Mouse (Mus musculus): ENCODE results near the gene Frmd4a. TPM values are rescaled to one million over a fixed set of nuclear protein-coding genes. Genes with fewer than 3 reads are reported as not detected.

Gene Frmd4a
- polyA plus RNA-seq, 1 experiment from 2014 or later, result 57.1 TPM

DNA sequence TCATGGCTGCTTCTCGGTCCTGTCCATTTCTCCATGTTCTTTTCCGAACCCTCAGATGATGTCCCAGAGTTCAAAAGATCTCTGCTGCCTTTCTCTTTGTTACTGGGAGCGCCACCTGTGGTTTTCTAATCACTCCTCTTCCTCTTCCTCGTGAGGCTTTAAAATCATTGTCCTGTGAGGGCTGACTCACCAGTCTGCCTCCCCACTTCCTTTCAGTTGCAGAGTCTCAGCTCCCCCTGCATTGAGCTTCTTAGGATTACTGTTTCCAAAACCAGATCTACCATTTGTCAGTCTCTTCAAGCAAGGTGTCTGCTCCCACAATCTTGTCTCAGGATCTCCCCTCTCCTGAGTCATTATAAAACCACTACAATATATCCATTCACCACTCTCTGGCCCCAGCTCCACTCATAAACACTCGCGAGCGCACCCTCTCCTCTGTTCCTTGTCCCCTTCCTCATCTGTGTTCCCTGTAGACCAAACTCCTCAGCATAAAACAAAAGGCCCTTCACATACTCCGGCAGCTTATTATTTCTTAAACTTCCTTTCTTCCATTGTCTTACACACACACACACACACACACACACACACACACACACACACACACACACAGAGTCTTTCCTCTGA, 392.4 kb downstream of the Frmd4a start:
- peaks cover 83% of the 10 kb centered on the region for H3K4me1 ChIP-seq (replicated peaks)
- no peak for ATAC-seq
- no peak overlapping the region for H3K4me3 ChIP-seq (replicated peaks)

DNA sequence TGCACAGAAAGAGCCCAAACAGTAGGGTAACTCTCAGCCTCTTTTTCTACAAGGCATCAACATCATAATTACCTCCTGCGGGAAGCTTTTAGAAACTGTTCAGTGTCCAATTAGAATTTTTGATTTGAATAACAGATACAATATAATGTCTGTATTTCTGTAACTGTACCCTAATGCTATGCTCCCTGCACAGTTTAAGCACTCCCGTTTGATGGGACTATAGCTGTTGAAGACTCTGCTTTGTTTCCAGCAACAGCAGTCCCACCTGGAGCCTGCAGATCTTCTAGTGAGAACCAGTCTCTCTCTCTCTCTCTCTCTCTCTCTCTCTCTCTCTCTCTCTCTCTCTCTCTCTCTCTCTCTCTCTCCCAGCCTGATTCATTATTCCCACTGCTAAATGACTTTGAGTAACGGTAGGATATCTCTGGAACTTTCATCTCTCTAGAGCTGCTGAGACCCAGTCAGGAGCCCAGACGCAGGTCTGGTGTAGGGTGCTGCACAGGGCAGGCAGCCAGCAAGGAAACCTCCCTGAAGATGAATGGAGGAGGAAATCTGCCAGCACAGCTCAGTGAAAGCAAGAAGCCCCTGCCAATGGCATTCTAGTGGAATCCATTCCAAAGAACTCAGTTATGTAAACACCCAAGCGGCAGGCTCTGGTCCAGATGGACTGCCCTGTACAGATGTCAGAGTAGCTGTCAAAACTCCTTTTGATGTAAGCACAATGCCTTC, 395.5 kb downstream of the Frmd4a start:
- peak; percentile 16; the same call in 1 of the 2 replicates for ATAC-seq
- H3K4me3 ChIP-seq (replicated peaks), result no peak overlapping the region
- H3K4me1 ChIP-seq (replicated peaks), result peaks cover 52% of the 10 kb centered on the region
- H3K36me3 ChIP-seq, result no peaks in the 10 kb centered on the region
- no peak overlapping the region for H3K9ac ChIP-seq (replicated peaks)
- H3K27ac ChIP-seq, result peak overlapping the region; percentile 51
- no peak overlapping the region for H3K4me2 ChIP-seq (replicated peaks)
- no peaks in the 10 kb centered on the region for H3K27me3 ChIP-seq
- WGBS, result 64% methylated on average over 5 of the region's 5 CpGs
- H3K9me3 ChIP-seq, result no peaks in the 10 kb centered on the region

More for the DNA sequence above, 392.4 kb downstream of the Frmd4a start:
- Histone ChIP-seq H3K9ac (replicated peaks) (no peak overlapping the region), H3K4me2 (replicated peaks) (no peak overlapping the region), H3K27ac (no peak overlapping the region), H3K9me3 (no peaks in the 10 kb centered on the region), H3K36me3 (no peaks in the 10 kb centered on the region), H3K27me3 (no peaks in the 10 kb centered on the region)
- WGBS, result 64% methylated on average over 8 of the region's 8 CpGs

DNA sequence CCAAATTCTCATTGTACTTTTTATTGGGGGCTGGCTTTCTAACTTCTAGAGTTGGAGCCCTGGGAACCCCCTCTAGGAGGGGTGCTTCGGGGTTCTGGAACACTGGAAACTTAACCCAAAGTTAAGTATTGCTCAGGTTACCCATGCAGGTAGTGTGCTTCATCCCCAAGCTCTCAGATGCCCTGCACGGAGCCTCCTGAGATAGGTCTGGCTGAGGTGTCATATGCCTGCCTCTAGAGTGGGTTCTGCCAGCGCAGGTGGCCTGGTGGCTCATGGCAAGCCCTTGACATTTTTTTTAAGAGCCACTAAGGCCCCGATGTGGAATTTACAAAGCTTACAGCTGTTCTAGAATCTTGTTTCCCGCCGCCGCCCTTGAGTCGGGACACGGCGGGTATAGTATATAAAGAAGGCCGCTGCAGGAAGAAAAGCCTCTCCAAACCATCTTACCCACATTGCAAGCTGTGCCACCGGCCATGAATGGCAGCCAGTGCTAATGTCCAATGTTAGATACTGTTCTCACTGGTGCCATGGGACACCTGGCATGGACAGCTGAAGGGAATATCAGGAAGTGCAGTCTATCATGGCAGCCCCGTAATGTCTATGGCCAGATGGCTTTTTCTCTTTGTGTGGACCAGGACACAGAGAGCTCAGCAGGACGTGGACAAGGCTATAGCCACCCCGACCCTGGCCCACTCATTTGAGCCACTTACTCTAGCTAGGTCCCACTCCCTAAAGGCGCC, 396.2 kb downstream of the Frmd4a start:
- H3K4me3 ChIP-seq (replicated peaks), result no peak overlapping the region
- WGBS, result 93% methylated on average over 16 of the region's 16 CpGs
- H3K36me3 ChIP-seq, result no peaks in the 10 kb centered on the region
- H3K9me3 ChIP-seq, result no peaks in the 10 kb centered on the region
- H3K9ac ChIP-seq (replicated peaks), result no peak overlapping the region
- H3K4me2 ChIP-seq (replicated peaks), result no peak overlapping the region
- no peaks in the 10 kb centered on the region for H3K27me3 ChIP-seq
- H3K4me1 ChIP-seq (replicated peaks), result peaks cover 44% of the 10 kb centered on the region
- ATAC-seq, result peak; percentile 41; the same call in 1 of the 2 replicates
- H3K27ac ChIP-seq, result peak overlapping the region; percentile 51

DNA sequence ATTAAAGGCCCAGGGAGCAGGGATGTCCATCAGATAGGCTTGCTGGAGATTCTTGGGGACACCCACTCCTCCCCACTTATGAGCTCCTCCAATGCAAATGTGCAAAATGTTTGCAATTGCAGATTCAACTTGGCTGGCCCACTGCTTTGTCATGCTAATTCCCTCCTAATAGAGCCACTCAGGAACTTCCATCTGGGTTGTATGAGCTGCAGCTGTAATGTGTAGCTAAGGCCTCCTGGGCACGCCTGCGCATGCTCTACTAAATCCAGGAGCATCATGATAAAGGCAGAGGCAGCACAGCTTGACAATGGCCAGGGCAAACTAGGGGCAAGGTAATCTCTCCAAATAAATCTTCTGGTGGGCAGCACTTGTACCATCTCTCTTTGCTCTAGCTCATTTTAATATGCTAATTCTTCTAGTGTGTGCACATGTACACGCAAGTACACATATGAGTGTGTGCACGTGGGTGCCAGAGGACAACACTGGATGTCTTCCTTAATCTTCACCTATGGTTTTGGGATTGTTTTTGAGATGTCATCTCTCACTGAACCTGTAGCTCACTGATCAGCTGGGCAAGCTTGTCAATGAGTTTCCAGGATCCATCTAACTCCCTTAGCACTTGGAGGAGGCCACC, 403.3 kb downstream of the Frmd4a start:
- ATAC-seq, result peak; percentile 89
- peak overlapping the region; percentile 56 for H3K27ac ChIP-seq
- no peaks in the 10 kb centered on the region for H3K27me3 ChIP-seq
- WGBS, result 53% methylated on average over 4 of the region's 4 CpGs
- H3K9ac ChIP-seq (replicated peaks), result no peak overlapping the region
- no peaks in the 10 kb centered on the region for H3K36me3 ChIP-seq
- H3K4me1 ChIP-seq (replicated peaks), result peaks cover 20% of the 10 kb centered on the region
- no peak overlapping the region for H3K4me3 ChIP-seq (replicated peaks)
- H3K9me3 ChIP-seq, result no peaks in the 10 kb centered on the region
- no peak overlapping the region for H3K4me2 ChIP-seq (replicated peaks)

DNA sequence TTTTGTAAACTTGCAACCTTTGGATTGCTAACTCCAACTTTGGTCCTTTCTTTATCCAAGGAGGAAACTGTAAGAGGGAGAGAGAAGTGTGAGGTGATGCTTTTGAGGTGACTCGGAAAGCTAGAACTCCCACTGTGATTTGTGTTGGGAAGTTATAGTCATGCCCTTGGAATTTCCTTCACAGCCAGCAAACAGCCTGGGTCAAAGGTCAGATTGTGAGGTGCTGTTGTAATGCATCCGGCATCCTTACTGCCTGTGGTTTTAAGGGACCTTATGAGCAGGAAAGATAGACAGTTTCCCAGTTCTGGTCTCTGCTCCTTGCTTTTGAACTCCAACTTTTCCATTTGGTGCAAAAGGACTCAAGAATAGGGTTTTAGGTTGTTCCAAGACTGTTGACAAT, 404.2 kb downstream of the Frmd4a start:
- H3K9me3 ChIP-seq, result no peaks in the 10 kb centered on the region
- H3K4me2 ChIP-seq (replicated peaks), result no peak overlapping the region
- no peaks in the 10 kb centered on the region for H3K27me3 ChIP-seq
- H3K9ac ChIP-seq (replicated peaks), result no peak overlapping the region
- no peak overlapping the region for H3K27ac ChIP-seq
- 76% methylated on average over 2 of the region's 2 CpGs for WGBS
- H3K4me1 ChIP-seq (replicated peaks), result peaks cover 20% of the 10 kb centered on the region
- H3K4me3 ChIP-seq (replicated peaks), result no peak overlapping the region
- no peak for ATAC-seq
- H3K36me3 ChIP-seq, result no peaks in the 10 kb centered on the region

DNA sequence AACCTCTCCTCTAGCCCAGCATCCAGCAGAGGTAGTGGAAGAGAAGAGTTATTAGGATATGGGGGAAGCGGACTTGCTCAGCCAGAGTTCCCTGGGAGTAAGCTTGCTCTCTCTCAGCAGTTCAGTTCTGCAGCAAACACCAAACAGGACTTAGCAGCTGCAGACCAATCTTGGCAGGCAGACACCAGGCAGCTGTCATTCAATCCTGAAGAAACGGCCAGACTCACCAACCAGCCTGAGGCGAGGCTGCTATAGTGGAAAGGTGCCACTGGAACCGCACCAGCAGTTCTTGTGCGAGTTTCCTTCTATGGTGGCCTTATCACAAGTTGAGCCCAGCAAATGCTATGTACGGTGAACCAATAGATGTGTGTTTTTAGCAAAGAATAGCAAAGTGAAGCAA, 406.4 kb downstream of the Frmd4a start:
- 87% methylated on average over 6 of the region's 6 CpGs for WGBS
- H3K27ac ChIP-seq, result no peak overlapping the region
- peaks cover 24% of the 10 kb centered on the region for H3K4me1 ChIP-seq (replicated peaks)
- no peak overlapping the region for H3K4me3 ChIP-seq (replicated peaks)
- no peak for ATAC-seq
- no peaks in the 10 kb centered on the region for H3K9me3 ChIP-seq
- no peak overlapping the region for H3K9ac ChIP-seq (replicated peaks)
- 0 out of 2 replicates have a peak, but pooled peaks cover 6% of the 10 kb centered on the region for H3K36me3 ChIP-seq
- no peak overlapping the region for H3K4me2 ChIP-seq (replicated peaks)
- no peaks in the 10 kb centered on the region for H3K27me3 ChIP-seq

DNA sequence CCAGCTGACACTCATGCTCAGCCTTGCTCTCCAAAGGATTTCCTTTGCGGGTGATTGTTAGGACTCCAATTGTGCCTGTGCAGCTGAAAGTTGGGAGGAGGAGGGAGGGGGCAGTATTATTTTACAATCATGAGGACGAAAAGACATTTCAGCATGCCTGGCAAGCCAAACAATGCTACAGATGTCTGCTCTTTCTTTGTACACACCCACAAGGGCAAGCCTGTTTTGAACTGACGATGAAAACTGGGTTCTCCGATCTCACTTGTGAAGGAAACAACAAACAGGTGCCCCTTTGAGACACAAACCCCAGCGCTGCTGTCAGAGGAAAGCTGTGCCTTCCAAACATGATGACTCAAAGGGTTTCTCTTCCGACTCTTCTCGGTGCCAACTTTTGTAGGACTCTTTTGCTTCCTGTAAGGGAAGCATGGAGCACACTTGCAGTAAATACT, 410.9 kb downstream of the Frmd4a start:
- Histone ChIP-seq H3K27me3 (no peaks in the 10 kb centered on the region), H3K9ac (replicated peaks) (no peak overlapping the region), H3K4me3 (replicated peaks) (no peak overlapping the region), H3K36me3 (peaks cover 24% of the 10 kb centered on the region), H3K4me2 (replicated peaks) (no peak overlapping the region), H3K27ac (no peak overlapping the region), H3K9me3 (no peaks in the 10 kb centered on the region), H3K4me1 (replicated peaks) (peaks cover 9% of the 10 kb centered on the region)
- no peak for ATAC-seq
- 58% methylated on average over 7 of the region's 7 CpGs for WGBS

DNA sequence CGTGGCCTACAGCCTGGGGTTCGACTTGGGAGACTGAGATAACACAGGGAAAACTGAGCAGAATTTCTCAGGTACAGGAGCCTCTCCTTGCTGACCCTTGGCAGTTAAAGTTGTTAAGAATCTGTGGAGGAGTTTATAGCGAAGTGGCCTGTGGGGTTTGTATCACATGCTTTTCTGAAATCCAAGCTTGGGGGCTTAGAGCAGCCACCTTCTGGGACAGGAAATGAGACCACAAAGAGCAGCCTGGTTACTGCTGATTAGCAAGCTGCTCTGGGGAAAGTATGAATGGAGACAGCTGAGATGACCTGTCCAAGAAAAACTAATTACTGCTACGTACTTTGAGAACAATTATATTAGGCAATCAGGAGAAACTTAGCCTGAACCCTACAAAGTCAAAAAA, 415.6 kb downstream of the Frmd4a start:
- ATAC-seq, result no peak
- 66% methylated on average over 4 of the region's 4 CpGs for WGBS
- peaks cover 40% of the 10 kb centered on the region for H3K36me3 ChIP-seq
- H3K4me1 ChIP-seq (replicated peaks), result peaks cover 40% of the 10 kb centered on the region
- no peak overlapping the region for H3K9ac ChIP-seq (replicated peaks)
- no peak overlapping the region for H3K27ac ChIP-seq
- H3K4me3 ChIP-seq (replicated peaks), result no peak overlapping the region
- H3K9me3 ChIP-seq, result no peaks in the 10 kb centered on the region
- H3K4me2 ChIP-seq (replicated peaks), result no peak overlapping the region
- no peaks in the 10 kb centered on the region for H3K27me3 ChIP-seq

DNA sequence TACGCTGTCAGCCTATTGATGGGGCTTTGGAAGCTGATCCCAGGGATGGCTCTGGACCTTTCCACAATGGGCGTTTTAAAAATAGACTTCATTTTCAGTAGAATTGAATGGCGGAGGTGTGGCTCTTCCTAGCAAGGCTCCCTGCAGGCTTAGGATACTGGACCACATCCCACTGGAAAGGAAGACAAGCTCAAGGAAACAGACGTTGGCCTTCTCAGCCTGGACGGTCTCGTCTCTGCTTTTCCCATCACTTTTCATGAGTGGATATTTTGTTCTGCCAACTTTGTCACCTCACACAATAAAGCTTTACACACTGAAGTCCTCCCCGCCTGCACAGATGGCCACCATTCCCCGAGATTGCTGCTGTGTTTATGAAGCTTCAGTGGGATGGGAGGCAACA, 417.5 kb downstream of the Frmd4a start:
- no peak for ATAC-seq
- Histone ChIP-seq H3K4me3 (replicated peaks) (no peak overlapping the region), H3K4me2 (replicated peaks) (no peak overlapping the region), H3K4me1 (replicated peaks) (peaks cover 46% of the 10 kb centered on the region), H3K27me3 (no peaks in the 10 kb centered on the region), H3K9me3 (no peaks in the 10 kb centered on the region), H3K27ac (no peak overlapping the region), H3K36me3 (peaks cover 34% of the 10 kb centered on the region), H3K9ac (replicated peaks) (no peak overlapping the region)
- 90% methylated on average over 8 of the region's 8 CpGs for WGBS

DNA sequence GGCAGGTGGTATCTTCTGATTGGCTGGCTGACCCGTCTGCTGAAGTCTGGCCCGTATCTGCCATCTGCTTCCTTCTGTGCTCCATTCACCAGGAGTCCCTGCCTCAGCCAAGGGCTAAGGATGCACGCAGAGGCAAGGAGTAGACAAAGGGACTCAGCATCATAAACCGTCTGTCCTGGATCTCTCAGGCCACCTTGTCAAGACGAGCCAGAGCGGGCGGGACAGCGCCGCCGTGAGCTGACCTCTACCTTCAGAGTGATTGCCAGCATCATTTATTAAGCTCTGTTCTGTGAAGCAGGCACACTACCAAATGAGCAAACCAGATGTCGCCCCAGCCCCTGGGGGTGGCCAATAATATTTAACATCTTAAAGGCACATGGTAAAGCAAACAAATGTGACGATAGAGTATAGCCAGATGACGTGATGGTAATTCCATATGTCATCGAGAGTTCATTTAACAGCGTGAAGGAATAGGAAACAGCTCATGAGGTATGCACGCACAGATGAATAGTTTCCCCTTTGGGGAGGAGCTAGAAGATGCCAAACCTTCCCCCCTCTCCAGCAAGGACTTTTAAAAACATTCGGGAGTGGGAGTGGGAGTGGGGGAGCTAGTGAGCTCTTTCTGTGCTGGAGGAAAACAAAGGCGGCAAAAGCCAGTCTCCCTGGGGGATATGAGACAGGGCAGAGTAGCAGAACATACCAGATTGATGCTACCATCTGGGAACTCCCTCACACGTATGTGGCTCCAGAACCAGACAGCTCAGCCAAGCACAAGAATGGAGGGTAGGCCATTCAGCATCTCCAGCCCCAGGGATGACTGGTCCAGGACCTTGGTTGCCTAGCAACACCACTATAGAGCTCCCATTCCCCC, 419.1 kb downstream of the Frmd4a start:
- Histone ChIP-seq H3K4me3 (replicated peaks) (no peak overlapping the region), H3K9ac (replicated peaks) (no peak overlapping the region), H3K36me3 (peaks cover 27% of the 10 kb centered on the region), H3K27ac (peak overlapping the region; percentile 89), H3K27me3 (no peaks in the 10 kb centered on the region), H3K4me1 (replicated peaks) (peaks cover 56% of the 10 kb centered on the region), H3K9me3 (no peaks in the 10 kb centered on the region), H3K4me2 (replicated peaks) (peak overlapping the region; percentile 9)
- peak; percentile 84 for ATAC-seq
- WGBS, result 36% methylated on average over 19 of the region's 19 CpGs

DNA sequence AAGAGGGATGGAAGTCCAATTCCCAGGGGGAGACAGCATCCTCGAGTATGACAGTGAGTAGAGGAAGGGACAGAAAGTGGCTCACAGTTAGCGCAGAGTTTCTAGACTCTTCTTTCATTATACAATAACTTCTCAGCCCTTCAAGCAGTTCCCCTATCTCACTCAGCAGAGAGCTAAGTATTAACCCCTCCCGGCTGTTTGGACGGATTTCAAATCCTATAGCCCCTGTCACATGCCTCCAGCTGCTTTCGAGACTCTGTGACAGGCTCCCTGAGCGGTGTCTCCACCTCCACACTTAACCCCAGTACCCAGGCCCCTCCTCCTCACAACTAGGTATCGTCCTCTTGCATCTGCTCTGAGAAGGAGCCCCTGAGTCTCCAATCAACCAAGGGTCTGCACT, 421.2 kb downstream of the Frmd4a start:
- no peak overlapping the region for H3K4me2 ChIP-seq (replicated peaks)
- no peak overlapping the region for H3K27ac ChIP-seq
- no peak overlapping the region for H3K9ac ChIP-seq (replicated peaks)
- H3K4me1 ChIP-seq (replicated peaks), result peaks cover 48% of the 10 kb centered on the region
- no peaks in the 10 kb centered on the region for H3K9me3 ChIP-seq
- WGBS, result 47% methylated on average over 7 of the region's 7 CpGs
- H3K36me3 ChIP-seq, result peaks cover 14% of the 10 kb centered on the region; the same call in 1 of the 2 replicates
- no peaks in the 10 kb centered on the region for H3K27me3 ChIP-seq
- H3K4me3 ChIP-seq (replicated peaks), result no peak overlapping the region
- no peak for ATAC-seq

Data from midbrain, embryonic 13.5 days (tissue).